Mouse (Mus musculus) intestine, postnatal 0 days (tissue): ENCODE data around the gene Prpf6. TPM values are rescaled to one million over a fixed set of nuclear protein-coding genes. Genes with fewer than 3 reads are reported as not detected.
A peak's percentile ranks its signal among the peaks of the same experiment; 100 is the strongest.

ENCODE experiments used
- ATAC-seq: fragments of 200-750 bp; cut with Nextera tagmentation; 2 replicates; pipeline ENCODE4 v1.8.0; 2017; ENCODE audit warnings: mild to moderate bottlenecking, moderate TSS enrichment, moderate library complexity
- H3K27ac ChIP-seq: fragments of 300-500 bp; sonication (generic); 2 replicates; pipeline ENCODE4 v1.5.1; 2014; ENCODE audit warnings: mild to moderate bottlenecking, low read depth, low read length, moderate library complexity
- H3K27me3 ChIP-seq: fragments of 300-500 bp; sonication (generic); replicated peaks from 2 replicates; pipeline ENCODE4 v1.6.1; 2014; ENCODE audit warnings: low read length, mixed read lengths; ENCODE audit not compliant: control insufficient read depth, insufficient read depth
- H3K36me3 ChIP-seq: fragments of 300-500 bp; sonication (generic); 2 replicates; pipeline ENCODE4 v1.6.1; 2014; ENCODE audit warnings: mild to moderate bottlenecking, moderate library complexity; ENCODE audit not compliant: control insufficient read depth, insufficient read depth
- H3K4me1 ChIP-seq: fragments of 300-500 bp; sonication (generic); replicated peaks from 2 replicates; pipeline ENCODE4 v1.6.1; 2014; ENCODE audit warnings: antibody characterized with exemption, low read length, mixed read lengths; ENCODE audit not compliant: control insufficient read depth, insufficient read depth
- H3K4me2 ChIP-seq: fragments of 300-500 bp; sonication (generic); replicated peaks from 2 replicates; pipeline ENCODE4 v1.6.1; 2014; ENCODE audit warnings: low read depth, mild to moderate bottlenecking, moderate library complexity
- H3K4me3 ChIP-seq: fragments of 300-500 bp; sonication (generic); 2 replicates; pipeline ENCODE4 v1.5.1; 2014; ENCODE audit warnings: low read depth, low read length
- H3K9ac ChIP-seq: fragments of 300-500 bp; sonication (generic); 2 replicates; pipeline ENCODE4 v1.6.1; 2014; ENCODE audit warnings: mild to moderate bottlenecking, low read depth, low read length
- H3K9me3 ChIP-seq: fragments of 300-500 bp; sonication (generic); 2 replicates; pipeline ENCODE4 v1.6.1; 2016; ENCODE audit warnings: mixed run types; ENCODE audit not compliant: control insufficient read depth
- CTCF ChIP-seq: sonication (generic); IDR thresholded peaks from 2 replicates; pipeline ENCODE4 v1.5.1; 2016; ENCODE audit warnings: low read depth, mild to moderate bottlenecking, control low read depth, antibody characterized with exemption, moderate library complexity
- WGBS: fragments of 180-500 bp; shearing (Covaris S2); extraction: QIAGEN DNeasy Blood & Tissue Kit; methylation state at CpG from one replicate; pipeline ENCODE4 v1.1.7; 2014; 5-methylcytosine and 5-hydroxymethylcytosine counted together
- polyA plus RNA-seq: library from polyadenylated mRNA; unstranded; fragments of >200 nt; fragmentation: Nextera tagmentation; extraction: Ambion mirVana; gene quantifications from 2 replicates; pipeline ENCODE4 v1.2.1, GENCODE M21; 2015

Prpf6 gene
- polyA plus RNA-seq, 1 experiment from 2014 or later = 30.6 TPM

GRCm38 (mm10) chr2:181567338-181567737 is 24.3 kb upstream of the Prpf6 start:
- H3K4me1 ChIP-seq = no peaks in the 10 kb centered on the region
- H3K27me3 ChIP-seq = no peaks in the 10 kb centered on the region
- no peak for TF ChIP-seq CTCF
- ATAC-seq = no peak
- no peak overlapping the region for H3K4me2 ChIP-seq
- 90% methylated on average over 3 of the region's 3 CpGs for WGBS
- H3K4me3 ChIP-seq = no peak overlapping the region
- no peaks in the 10 kb centered on the region for H3K9me3 ChIP-seq
- peaks cover 18% of the 10 kb centered on the region for H3K36me3 ChIP-seq
- H3K9ac ChIP-seq = no peak overlapping the region
- no peak overlapping the region for H3K27ac ChIP-seq

DNA sequence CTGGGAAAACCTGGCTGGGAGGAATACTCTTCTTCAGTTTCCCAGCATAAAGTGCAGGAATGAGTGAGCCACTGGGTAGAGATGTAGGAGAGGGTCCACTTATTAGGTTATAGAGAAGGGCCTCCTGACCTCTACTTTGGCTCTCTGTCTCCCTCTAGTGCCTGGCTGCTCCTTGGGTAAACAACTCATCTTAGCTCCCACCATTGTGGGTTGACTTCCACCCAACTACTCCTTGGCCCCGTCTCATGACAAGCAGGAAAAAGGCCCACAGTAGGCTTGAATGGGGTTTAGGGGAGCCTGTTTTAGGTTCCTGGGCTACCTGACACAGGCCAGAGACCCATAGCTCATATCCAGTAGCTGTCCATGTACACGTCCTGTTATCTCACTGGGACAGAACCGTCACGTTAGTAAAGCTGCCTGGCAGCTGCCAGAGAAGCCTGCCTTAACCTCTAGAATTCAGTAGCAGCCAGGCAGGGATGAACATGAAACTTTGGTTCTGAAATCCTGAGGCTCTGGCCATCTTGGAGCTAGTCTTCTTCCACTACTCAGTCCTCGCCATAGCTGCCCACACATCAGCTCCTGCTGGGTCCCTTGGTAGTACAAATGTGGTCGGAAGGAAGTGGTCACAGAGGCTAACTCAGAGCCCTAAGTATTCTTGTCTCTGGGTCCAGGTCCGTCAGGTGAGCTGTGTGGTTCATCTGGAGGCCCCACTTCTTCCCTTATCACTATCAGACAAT is 23.2 kb upstream of the Prpf6 start:
- H3K4me3 ChIP-seq = no peak overlapping the region
- no peaks in the 10 kb centered on the region for H3K4me1 ChIP-seq
- peak; percentile 77 for TF ChIP-seq CTCF
- H3K4me2 ChIP-seq = no peak overlapping the region
- no peak overlapping the region for H3K27ac ChIP-seq
- H3K36me3 ChIP-seq = peaks cover 29% of the 10 kb centered on the region
- no peaks in the 10 kb centered on the region for H3K9me3 ChIP-seq
- no peaks in the 10 kb centered on the region for H3K27me3 ChIP-seq
- ATAC-seq = no peak
- no peak overlapping the region for H3K9ac ChIP-seq
- WGBS = 76% methylated on average over 7 of the region's 7 CpGs

DNA sequence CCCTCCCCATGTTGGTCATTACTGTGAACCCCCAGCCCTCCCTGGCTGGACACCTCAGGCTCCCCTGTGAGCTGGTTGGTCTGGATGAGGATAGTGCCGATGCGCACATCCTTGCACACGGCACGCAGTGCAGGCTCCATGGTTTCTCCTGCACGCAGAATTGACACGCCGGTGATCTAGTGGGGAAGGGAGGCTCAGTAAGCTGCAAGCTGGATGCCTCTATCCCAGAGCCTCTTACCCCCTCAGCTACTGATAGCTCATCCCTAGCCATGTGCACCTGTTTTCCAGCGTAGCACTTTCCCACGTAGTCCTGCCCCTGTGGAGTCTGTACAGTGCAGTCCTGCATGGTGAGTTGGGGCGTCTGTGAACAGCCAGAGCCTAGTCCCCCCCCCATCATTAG is 21.8 kb upstream of the Prpf6 start:
- Histone ChIP-seq H3K36me3 (peaks cover 42% of the 10 kb centered on the region), H3K9ac (no peak overlapping the region), H3K27ac (no peak overlapping the region), H3K4me3 (no peak overlapping the region), H3K9me3 (no peaks in the 10 kb centered on the region), H3K4me2 (no peak overlapping the region), H3K27me3 (no peaks in the 10 kb centered on the region), H3K4me1 (no peaks in the 10 kb centered on the region)
- TF ChIP-seq CTCF = no peak
- WGBS = 96% methylated on average over 10 of the region's 10 CpGs
- no peak for ATAC-seq

DNA sequence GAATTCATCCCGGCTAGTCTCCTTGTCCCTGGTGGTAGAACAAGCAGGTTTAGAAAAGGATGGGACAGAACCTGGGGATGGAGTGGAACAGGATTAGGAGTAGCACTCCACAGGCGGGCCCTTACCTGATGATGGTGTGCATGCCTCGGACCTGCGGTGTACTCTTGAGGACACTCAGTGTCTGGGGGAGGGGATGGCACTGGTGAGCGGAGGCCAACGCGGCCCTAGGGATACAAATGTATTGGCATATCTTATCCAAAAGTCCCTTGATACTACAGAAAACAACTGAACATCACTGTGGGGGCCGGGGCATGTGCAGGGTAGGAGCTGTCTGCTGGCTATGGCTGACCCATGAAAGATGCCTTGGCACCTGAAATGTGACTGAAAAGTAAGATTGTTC is 21.3 kb upstream of the Prpf6 start:
- 91% methylated on average over 8 of the region's 8 CpGs for WGBS
- H3K4me3 ChIP-seq = no peak overlapping the region
- no peaks in the 10 kb centered on the region for H3K9me3 ChIP-seq
- no peak for ATAC-seq
- no peak overlapping the region for H3K9ac ChIP-seq
- no peaks in the 10 kb centered on the region for H3K27me3 ChIP-seq
- H3K27ac ChIP-seq = no peak overlapping the region
- no peak for TF ChIP-seq CTCF
- no peaks in the 10 kb centered on the region for H3K4me1 ChIP-seq
- peaks cover 43% of the 10 kb centered on the region for H3K36me3 ChIP-seq
- H3K4me2 ChIP-seq = no peak overlapping the region

DNA sequence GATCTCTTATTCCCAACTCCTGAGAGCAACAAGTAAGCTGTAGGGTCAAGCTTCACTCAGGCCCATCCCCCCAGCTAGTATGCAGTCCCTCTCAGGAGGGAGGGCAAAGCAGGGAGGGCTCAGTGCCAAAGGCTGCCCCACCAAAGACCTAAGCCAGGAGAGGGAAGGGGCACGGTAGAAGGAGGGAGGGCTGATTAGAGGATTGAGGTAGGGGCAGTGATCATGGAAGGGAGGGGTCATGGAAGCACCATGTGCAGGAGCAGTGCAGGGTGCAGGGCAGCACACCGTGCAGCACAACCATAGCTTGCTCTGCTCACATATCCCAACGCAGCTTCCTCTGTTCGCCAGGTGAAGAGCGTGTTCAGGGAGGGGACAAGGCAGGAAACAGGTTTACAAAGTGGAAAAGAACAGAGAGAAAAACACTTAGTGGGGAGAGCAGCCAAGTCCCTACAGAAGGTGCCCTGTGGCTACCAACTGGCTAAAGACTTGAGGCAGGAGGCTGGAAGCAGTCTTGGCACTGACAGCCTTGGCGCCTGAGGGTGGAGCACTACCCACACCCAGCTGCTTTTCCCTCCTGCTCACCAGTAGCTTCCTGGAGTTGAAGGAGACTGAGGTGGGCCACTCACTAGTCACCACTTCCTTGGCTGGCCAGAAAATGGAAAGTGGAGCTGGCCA is 20.6 kb upstream of the Prpf6 start:
- TF ChIP-seq CTCF = no peak
- H3K36me3 ChIP-seq = peaks cover 43% of the 10 kb centered on the region
- H3K9me3 ChIP-seq = no peaks in the 10 kb centered on the region
- H3K4me3 ChIP-seq = no peak overlapping the region
- no peak overlapping the region for H3K4me2 ChIP-seq
- no peaks in the 10 kb centered on the region for H3K27me3 ChIP-seq
- ATAC-seq = no peak
- no peaks in the 10 kb centered on the region for H3K4me1 ChIP-seq
- WGBS = 73% methylated on average over 6 of the region's 6 CpGs
- H3K27ac ChIP-seq = no peak overlapping the region
- H3K9ac ChIP-seq = no peak overlapping the region

DNA sequence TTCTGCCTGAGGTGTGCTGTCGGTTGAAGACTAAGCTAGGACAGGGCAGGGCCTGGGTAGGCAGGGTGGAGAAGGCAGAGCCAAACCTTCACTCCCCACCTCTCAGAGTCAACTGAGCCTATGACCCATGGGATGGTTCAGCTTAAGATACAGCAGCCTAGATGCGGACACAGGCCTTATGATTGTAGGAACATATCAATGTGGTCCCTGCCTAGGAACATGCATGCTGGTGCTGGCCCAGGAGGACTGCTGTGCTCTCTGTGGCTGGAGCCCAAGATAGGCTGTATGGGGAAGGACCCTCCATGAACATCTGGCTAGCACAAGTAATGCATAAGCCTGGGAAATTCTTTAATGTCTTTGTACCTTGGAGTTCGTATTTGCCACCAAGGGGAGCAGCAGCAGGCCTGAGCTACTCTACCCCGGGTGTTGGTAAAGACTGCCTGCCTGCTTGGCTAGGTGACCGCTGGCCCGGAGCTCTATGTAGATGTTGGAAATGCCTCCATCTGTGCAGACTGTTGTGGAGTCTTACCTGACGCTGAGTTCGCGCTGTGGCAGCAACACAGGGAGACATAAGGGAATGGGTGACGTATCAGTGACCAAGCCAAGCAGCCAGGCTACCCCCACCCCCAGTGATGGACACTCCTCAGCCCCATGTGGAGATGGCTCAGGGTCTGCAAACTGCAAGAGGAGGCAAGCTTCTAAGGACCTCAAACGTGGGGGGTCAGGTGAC is 19.6 kb upstream of the Prpf6 start:
- no peak overlapping the region for H3K27ac ChIP-seq
- H3K27me3 ChIP-seq = no peaks in the 10 kb centered on the region
- WGBS = 93% methylated on average over 11 of the region's 11 CpGs
- no peak for ATAC-seq
- peaks cover 43% of the 10 kb centered on the region for H3K36me3 ChIP-seq
- no peak overlapping the region for H3K4me3 ChIP-seq
- H3K9me3 ChIP-seq = no peaks in the 10 kb centered on the region
- no peak for TF ChIP-seq CTCF
- H3K9ac ChIP-seq = no peak overlapping the region
- no peaks in the 10 kb centered on the region for H3K4me1 ChIP-seq
- H3K4me2 ChIP-seq = no peak overlapping the region
